Mouse (Mus musculus) embryonic stem cell, embryonic (primary cell): Measurements from ENCODE around the gene 2410004P03Rik.

Source experiments
- CTCF ChIA-PET, 4 experiments: fragments of 300-600 bp in 2 of 4; fragments of 350-600 bp in 2 of 4; sonication (Branson Sonifier 250); formaldehyde crosslinking; loops; one replicate each; lab custom pipeline; 2022; ENCODE audit warnings: inconsistent platforms in 2 of 4; lab: Charles Lee
- POLR2A ChIA-PET, 4 experiments: fragments of 300-600 bp in 2 of 4; fragments of 350-600 bp in 2 of 4; sonication (Branson Sonifier 250); formaldehyde crosslinking; loops; one replicate each; lab custom pipeline; 2022; ENCODE audit warnings: antibody characterized with exemption in 4 of 4, inconsistent platforms in 1 of 4; lab: Charles Lee

2410004P03Rik gene

GRCm38 (mm10) chr12:16996886-16997462 is 14.6 kb downstream of the 2410004P03Rik start:
- ChIA-PET CTCF (no interaction called here), POLR2A (interaction anchor here in 1 of 4 experiments (3.8 kb wide), 1 partner anchor 14 kb away, joined by 11 read pairs; the partner anchor contains the start of gene 2410004P03Rik)

GRCm38 (mm10) chr12:16996281-16996680 is 15.2 kb downstream of the 2410004P03Rik start:
- ChIA-PET CTCF (interaction anchor here in 1 of 4 experiments (1.2 kb wide), 1 partner anchor 15 kb away, joined by 4 read pairs; the partner anchor contains the start of gene 2410004P03Rik), POLR2A (interaction anchor here in 2 of 4 experiments (0.6 to 3.8 kb wide), 2 partner anchors 15 to 23 kb away, joined by 3 to 11 read pairs; partner anchors contain the start of gene 2410004P03Rik (in 1 of the 2))

DNA sequence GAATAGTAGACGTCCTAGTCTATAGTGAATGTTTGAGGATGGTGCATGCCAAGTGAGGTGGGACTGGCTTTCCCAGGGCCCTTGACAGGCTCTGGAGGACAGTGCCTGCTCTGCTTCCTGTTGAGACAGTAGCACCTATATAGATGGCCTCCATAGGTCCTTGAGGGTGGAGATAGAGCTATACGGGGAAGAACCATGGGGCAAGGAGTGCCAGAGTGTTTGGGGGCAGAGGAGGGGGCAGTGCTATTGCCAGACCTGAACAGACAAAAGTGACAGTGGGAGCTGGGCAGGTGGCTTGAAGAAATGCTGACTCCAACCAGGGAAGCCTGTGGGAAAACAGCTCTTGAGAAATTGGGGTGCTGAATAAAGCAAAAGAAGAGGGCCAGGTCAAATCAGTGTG is 17.2 kb downstream of the 2410004P03Rik start:
- ChIA-PET CTCF (interaction anchor here in 1 of 4 experiments (0.6 kb wide), 1 partner anchor 278 kb away, joined by 3 read pairs; no protein-coding TSS in a partner anchor), POLR2A (interaction anchor here in 1 of 4 experiments (0.7 to 3.8 kb wide), 2 partner anchors 17 to 149 kb away, joined by 3 to 11 read pairs; partner anchors contain the start of gene 2410004P03Rik)

DNA sequence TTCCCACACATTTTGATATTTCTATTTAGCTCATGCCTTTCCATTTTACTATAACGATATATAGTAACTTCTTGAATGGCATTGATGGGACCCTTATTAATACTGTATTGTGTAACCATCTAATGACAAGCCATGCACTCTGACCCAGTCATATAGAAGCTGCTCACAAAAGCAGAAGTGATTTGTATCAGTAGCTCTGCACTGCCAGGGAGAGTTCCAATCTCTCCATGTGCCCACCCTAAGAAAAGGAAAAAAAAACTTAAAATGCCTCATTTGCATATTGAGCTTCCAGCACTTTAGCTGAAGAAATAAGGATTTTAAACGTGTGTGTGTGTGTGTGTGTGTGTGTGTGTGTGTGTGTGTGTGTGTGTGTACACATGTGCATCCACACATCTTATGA is 19.2 kb downstream of the 2410004P03Rik start:
- ChIA-PET POLR2A (interaction anchor here in 2 of 4 experiments (0.7 to 2.7 kb wide), 3 partner anchors 8 to 38 kb away, joined by 3 to 7 read pairs (median 3); no protein-coding TSS in a partner anchor), CTCF (interaction anchor here in 1 of 4 experiments (1.7 kb wide), 1 partner anchor 26 kb away, joined by 4 read pairs; no protein-coding TSS in a partner anchor)

GRCm38 (mm10) chr12:16991376-16991775 is 20.2 kb downstream of the 2410004P03Rik start:
- POLR2A ChIA-PET, result interaction anchor here in 3 of 4 experiments (0.8 to 2.7 kb wide), 7 partner anchors 8 to 17 kb away, joined by 3 to 10 read pairs (median 3); partner anchors contain the start of gene Pqlc3 (in 1 of the 3)
- CTCF ChIA-PET, result interaction anchor here in 2 of 4 experiments (1.3 to 1.7 kb wide), 2 partner anchors 20 to 27 kb away, joined by 4 to 9 read pairs; partner anchors contain the start of gene 2410004P03Rik (in 1 of the 2)

- CTCF ChIA-PET, result no interaction called here
- POLR2A ChIA-PET, result interaction anchor here in 2 of 4 experiments (1.1 to 1.3 kb wide), 2 partner anchors 25 to 27 kb away, joined by 4 read pairs; partner anchors contain the start of gene 2410004P03Rik (in 1 of the 2)
These were observed 25.7 kb downstream of the 2410004P03Rik start for GRCm38 (mm10) chr12:16985778-16986177.

GRCm38 (mm10) chr12:16977120-16977519 is 34.4 kb downstream of the 2410004P03Rik start:
- POLR2A ChIA-PET, result interaction anchor here in 1 of 4 experiments (0.9 kb wide), 1 partner anchor 23 kb away, joined by 3 read pairs; the partner anchor contains the start of gene Pqlc3
- CTCF ChIA-PET, result interaction anchor here in 2 of 4 experiments (0.6 to 2.2 kb wide), 2 partner anchors 11 to 19 kb away, joined by 3 to 6 read pairs; no protein-coding TSS in a partner anchor

DNA sequence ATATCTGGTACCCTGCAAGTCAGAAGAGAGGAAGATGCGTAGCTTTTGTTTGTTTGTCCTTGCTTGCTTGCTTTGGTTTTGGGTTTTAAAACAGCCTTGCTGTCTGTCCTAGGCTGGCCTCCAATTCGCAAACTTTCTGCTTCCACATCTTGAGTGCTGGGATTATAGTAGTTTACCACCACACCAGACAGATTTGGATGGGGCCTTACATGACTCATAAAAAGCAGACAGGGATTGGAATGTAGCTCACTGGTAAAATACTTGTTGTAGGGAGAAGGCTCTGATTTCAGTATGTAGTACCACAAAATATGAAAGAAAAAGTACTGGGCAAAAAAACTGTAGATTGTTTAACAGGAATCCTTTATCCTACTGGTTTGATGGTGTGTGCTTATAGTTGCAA is 44.7 kb downstream of the 2410004P03Rik start:
- ChIA-PET CTCF (no interaction called here), POLR2A (interaction anchor here in 1 of 4 experiments (0.9 to 1.2 kb wide), 2 partner anchors 9 to 27 kb away, joined by 3 read pairs; no protein-coding TSS in a partner anchor)

DNA sequence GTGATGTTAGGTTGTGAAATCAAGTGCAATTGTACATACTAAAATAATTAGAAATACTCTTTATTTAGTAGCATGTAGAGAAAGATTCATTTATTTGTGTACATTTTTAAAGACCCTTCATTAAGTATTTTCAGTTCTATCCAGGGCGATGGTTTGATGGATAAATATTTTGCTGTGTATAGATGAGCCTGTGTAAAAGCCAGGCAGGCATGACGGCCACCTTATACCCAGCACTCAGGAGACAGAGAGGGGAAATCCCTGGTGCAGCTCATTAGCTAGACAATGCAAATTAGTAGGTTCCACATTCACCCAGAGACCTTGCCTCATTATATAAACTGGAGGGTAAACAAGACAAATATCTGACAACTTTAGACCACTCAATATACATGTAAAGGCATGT is 48.2 kb downstream of the 2410004P03Rik start:
- CTCF ChIA-PET, result no interaction called here
- POLR2A ChIA-PET, result no interaction called here

- CTCF ChIA-PET, result interaction anchor here (0.6 to 2.6 kb wide), 24 partner anchors 9 to 391 kb away, joined by 3 to 20 read pairs (median 4); partner anchors contain the start of gene 2410004P03Rik (in 3 of the 4)
- POLR2A ChIA-PET, result interaction anchor here in 3 of 4 experiments (0.7 to 1.4 kb wide), 5 partner anchors 12 to 62 kb away, joined by 3 to 5 read pairs (median 4); partner anchors contain the start of gene 2410004P03Rik (in 1 of the 3)
These were observed 52.7 kb downstream of the 2410004P03Rik start for GRCm38 (mm10) chr12:16958851-16959250.
